Mouse (Mus musculus) spleen, adult 2 months (tissue): ENCODE results near the gene Abcc1.

ENCODE experiments used
- CTCF ChIP-seq: fragments of 200-500 bp; IDR thresholded peaks from 2 replicates; pipeline ENCODE4 v1.5.1; 2011; ENCODE audit warnings: mild to moderate bottlenecking, inconsistent platforms; ENCODE audit not compliant: insufficient read depth, insufficient read length, insufficient replicate concordance; ENCODE audit errors: extremely low read depth
- POLR2A ChIP-seq: fragments of 200-500 bp; IDR thresholded peaks from 2 replicates; pipeline ENCODE4 v1.6.1; 2011; ENCODE audit warnings: low read depth, low read length, inconsistent platforms

DNA sequence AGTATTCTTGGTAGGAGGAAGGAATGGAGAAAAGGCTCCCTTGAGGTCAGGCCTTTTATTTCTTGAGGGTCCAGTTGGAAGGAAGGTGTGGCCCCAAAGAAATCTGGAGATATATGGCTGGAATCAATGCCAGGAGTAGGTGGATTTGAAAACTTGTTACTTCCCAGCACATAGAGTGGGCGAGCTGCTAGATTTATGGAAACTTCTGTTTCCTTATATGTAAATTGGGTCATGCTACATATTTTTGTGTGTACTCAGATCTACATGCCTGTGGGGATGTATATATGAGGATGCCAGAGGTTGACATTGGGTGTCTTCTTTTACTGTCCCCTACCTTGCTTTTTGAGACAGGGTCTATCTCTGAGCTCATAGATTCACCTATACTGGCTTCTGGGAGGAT lies 14.6 kb downstream of the Abcc1 start:
- TF ChIP-seq CTCF, result no peak
- TF ChIP-seq POLR2A, result no peak
